14 mouse cellular contexts compared by ENCODE assay signal in the genomic region with DNA sequence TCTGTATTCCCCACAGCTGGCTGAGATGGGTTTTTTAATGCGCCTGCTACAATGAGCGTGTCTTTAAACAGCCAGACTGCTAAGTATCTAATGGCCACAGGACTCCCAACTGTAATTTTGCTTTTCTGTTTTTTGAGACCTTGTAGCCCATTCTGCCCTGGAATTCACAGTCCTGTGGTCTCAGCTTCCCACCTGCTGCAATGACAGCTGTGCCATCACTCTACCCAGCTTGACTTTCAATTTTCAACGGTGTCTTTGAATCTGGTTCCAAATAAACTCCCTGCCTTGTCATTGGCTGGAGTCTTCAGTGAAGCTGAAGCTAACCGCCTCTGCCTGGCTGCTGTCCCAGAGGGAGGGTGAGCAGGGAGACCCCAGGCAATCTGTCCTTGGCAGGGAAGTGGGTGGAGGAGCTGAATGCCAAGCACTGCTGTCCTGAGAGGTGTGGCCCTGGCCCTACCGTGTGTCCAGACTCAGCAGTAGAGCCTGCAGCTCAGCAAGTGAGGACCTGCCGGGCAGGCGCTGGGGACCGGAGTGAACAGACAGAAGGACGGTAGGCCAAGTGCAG. TPM values are rescaled to one million over a fixed set of nuclear protein-coding genes. Genes with fewer than 3 reads are reported as not detected.
DNase-seq lines count a peak whose midpoint lies in the region; ATAC-seq lines count a peak whose summit lies in the region.
"Had no signal": no experiment of that assay in that cellular context is flagged by ENCODE, and none has a peak within 500 bp of the region (broad histone marks: within the 10 kb centered on the region; RNA-seq: fewer than 3 reads in every experiment).

No protein-coding gene starts in this region.

- H3K36me3 ChIP-seq in neural tube, embryonic 12.5 days, result peaks cover 5% of the 10 kb centered on the region; the same call in 1 of the 2 replicates
- 0 out of 2 replicates have a peak, but pooled peaks cover 9% of the 10 kb centered on the region for H3K36me3 ChIP-seq in hindbrain, embryonic 13.5 days
- H3K36me3 ChIP-seq in neural tube, embryonic 15.5 days, result no peaks in the 10 kb centered on the region

- no peak overlapping the region for H3K9ac ChIP-seq in neural tube, embryonic 12.5 days
- H3K9ac ChIP-seq in hindbrain, embryonic 13.5 days, result no peak overlapping the region
- no peak overlapping the region for H3K9ac ChIP-seq in neural tube, embryonic 15.5 days (replicated peaks)
- H3K9ac ChIP-seq: liver, postnatal 0 days had no signal

- peak; percentile 34 for DNase-seq in gastrocnemius, postnatal 10 days
- DNase-seq in gastrocnemius, postnatal 25 days, result no peak
- DNase-seq in neural tube, embryonic 10.5 days (ENCODE audit: extremely low spot score, low spot score), result no peak
- no peak for DNase-seq in urinary bladder, adult 18-20 months (ENCODE audit: low spot score in 2 of 2)
- DNase-seq: cerebellum, adult 9-11 months; kidney, postnatal 4 days; liver, postnatal 0 days; thymus, postnatal 14 days had no signal

- no peak overlapping the region for H3K4me2 ChIP-seq in neural tube, embryonic 12.5 days (replicated peaks)
- no peak overlapping the region for H3K4me2 ChIP-seq in hindbrain, embryonic 13.5 days
- no peak overlapping the region for H3K4me2 ChIP-seq in neural tube, embryonic 15.5 days

- H3K27me3 ChIP-seq in neural tube, embryonic 12.5 days (replicated peaks), result no peaks in the 10 kb centered on the region
- no peaks in the 10 kb centered on the region for H3K27me3 ChIP-seq in hindbrain, embryonic 13.5 days
- no peaks in the 10 kb centered on the region for H3K27me3 ChIP-seq in neural tube, embryonic 15.5 days (replicated peaks)
- H3K27me3 ChIP-seq: CH12.LX had no signal

- H3K4me1 ChIP-seq in neural tube, embryonic 12.5 days, result 0 out of 2 replicates have a peak, but pooled peaks cover 6% of the 10 kb centered on the region
- peaks cover 33% of the 10 kb centered on the region for H3K4me1 ChIP-seq in hindbrain, embryonic 13.5 days (replicated peaks)
- H3K4me1 ChIP-seq in neural tube, embryonic 15.5 days, result peaks cover 17% of the 10 kb centered on the region

- no peaks in the 10 kb centered on the region for H3K9me3 ChIP-seq in neural tube, embryonic 12.5 days
- no peaks in the 10 kb centered on the region for H3K9me3 ChIP-seq in hindbrain, embryonic 13.5 days
- H3K9me3 ChIP-seq in neural tube, embryonic 15.5 days (replicated peaks), result no peaks in the 10 kb centered on the region
- H3K9me3 ChIP-seq: megakaryocyte, embryonic 14.5 days had no signal

- WGBS in neural tube, embryonic 12.5 days, result 67% methylated on average over 9 of the region's 9 CpGs
- WGBS in hindbrain, embryonic 13.5 days, result 64% methylated on average over 9 of the region's 9 CpGs
- WGBS in neural tube, embryonic 15.5 days, result 59% methylated on average over 9 of the region's 9 CpGs

- H3K4me3 ChIP-seq in neural tube, embryonic 12.5 days, result no peak overlapping the region
- H3K4me3 ChIP-seq in hindbrain, embryonic 13.5 days, result no peak overlapping the region
- no peak overlapping the region for H3K4me3 ChIP-seq in neural tube, embryonic 15.5 days (replicated peaks)
- H3K4me3 ChIP-seq: megakaryocyte, embryonic 14.5 days had no signal

- H3K27ac ChIP-seq in neural tube, embryonic 12.5 days, result no peak overlapping the region
- peak overlapping the region; percentile 20; the same call in 1 of the 2 replicates for H3K27ac ChIP-seq in hindbrain, embryonic 13.5 days
- H3K27ac ChIP-seq in neural tube, embryonic 15.5 days (replicated peaks), result no peak overlapping the region; the same call in 1 of the 2 replicates

- peak; percentile 41; the same call in 1 of the 2 replicates for ATAC-seq in neural tube, embryonic 12.5 days (ENCODE audit: low FRiP score, low read depth)
- peak; percentile 50; the same call in 1 of the 2 replicates for ATAC-seq in hindbrain, embryonic 13.5 days (ENCODE audit: low FRiP score)
- ATAC-seq in neural tube, embryonic 15.5 days (ENCODE audit: low FRiP score), result peak; percentile 76
- ATAC-seq: inflammation-experienced regulatory T-cells, adult 6 months; liver, postnatal 0 days had no signal

RNA-seq across cellular contexts. Expression of gene Otoa, which starts 1.6 kb away (rescaled TPM):
- total RNA-seq in gastrocnemius, postnatal 10 days (2021), result 1 to 10 TPM; 1.0 to 1.5 TPM
- under 1 TPM; 0.13 to 0.33 TPM for total RNA-seq in gastrocnemius, postnatal 25 days (2021)
- 0.18 and 0.22 TPM in 2 replicates for polyA plus RNA-seq in neural tube, embryonic 12.5 days (2016; fragmentation: Nextera tagmentation; extraction: Ambion mirVana)
- 0.25 and 0.53 TPM in 2 replicates for polyA plus RNA-seq in hindbrain, embryonic 13.5 days (2015; fragmentation: Nextera tagmentation; extraction: Ambion mirVana)
- 0.11 and 0.31 TPM in 2 replicates for polyA plus RNA-seq in neural tube, embryonic 15.5 days (2015; fragmentation: Nextera tagmentation; extraction: Ambion mirVana)
- polyA plus RNA-seq: inflammation-experienced regulatory T-cells, adult 6 months had no signal

RNA-seq across cellular contexts. Expression of gene Igsf6, which starts 8.7 kb away (rescaled TPM):
- 1 to 10 TPM in 1 of 2 experiments, under 1 TPM in 1; 0.78 to 1.5 TPM for total RNA-seq in gastrocnemius, postnatal 10 days (2021)
- under 1 TPM; 0.28 to 0.43 TPM for total RNA-seq in gastrocnemius, postnatal 25 days (2021)
- polyA plus RNA-seq in neural tube, embryonic 12.5 days (2016; fragmentation: Nextera tagmentation; extraction: Ambion mirVana), result 0.79 and 1.2 TPM in 2 replicates
- polyA plus RNA-seq in hindbrain, embryonic 13.5 days (2015; fragmentation: Nextera tagmentation; extraction: Ambion mirVana), result 1.2 and 1.3 TPM in 2 replicates
- polyA plus RNA-seq in neural tube, embryonic 15.5 days (2015; fragmentation: Nextera tagmentation; extraction: Ambion mirVana), result 1.2 and 1.6 TPM in 2 replicates
- total RNA-seq: CH12.LX had no signal

RNA-seq across cellular contexts. Expression of gene Mettl9, which starts 48.8 kb away (rescaled TPM):
- total RNA-seq in gastrocnemius, postnatal 10 days (2021), result 10 to 100 TPM; 41.8 to 48.8 TPM
- 10 to 100 TPM; 20.1 to 21.4 TPM for total RNA-seq in gastrocnemius, postnatal 25 days (2021)
- 219 and 227 TPM in 2 replicates for polyA plus RNA-seq in neural tube, embryonic 12.5 days (2016; fragmentation: Nextera tagmentation; extraction: Ambion mirVana)
- 202 and 207 TPM in 2 replicates for polyA plus RNA-seq in hindbrain, embryonic 13.5 days (2015; fragmentation: Nextera tagmentation; extraction: Ambion mirVana)
- 169 and 173 TPM in 2 replicates for polyA plus RNA-seq in neural tube, embryonic 15.5 days (2015; fragmentation: Nextera tagmentation; extraction: Ambion mirVana)
